Mouse (Mus musculus) kidney, adult 2 months (tissue): ENCODE measurements around the gene Gpr3. TPM values are rescaled to one million over a fixed set of nuclear protein-coding genes. Genes with fewer than 3 reads are reported as not detected.

ENCODE experiments used
- DNase-seq: peaks from one replicate; pipeline ENCODE4 v3.0.0; 2021
- H3K27ac ChIP-seq: fragments of 200-500 bp; 2 replicates; pipeline ENCODE4 v1.5.1; 2012; ENCODE audit warnings: low read depth, low read length, control low read depth, inconsistent platforms; ENCODE audit not compliant: insufficient read depth
- H3K27me3 ChIP-seq: fragments of 200-500 bp; replicated peaks from 2 replicates; pipeline ENCODE4 v1.6.1; 2012; ENCODE audit warnings: mild to moderate bottlenecking, moderate library complexity, low read length, inconsistent platforms; ENCODE audit not compliant: control insufficient read depth, insufficient read depth
- H3K36me3 ChIP-seq: fragments of 200-500 bp; 2 replicates; pipeline ENCODE4 v1.6.1; 2012; ENCODE audit warnings: mild to moderate bottlenecking, moderate library complexity, low read length, inconsistent platforms; ENCODE audit not compliant: control insufficient read depth, insufficient read depth
- H3K4me1 ChIP-seq: fragments of 200-500 bp; 2 replicates; pipeline ENCODE4 v1.6.1; 2011; ENCODE audit warnings: low read length; ENCODE audit not compliant: control insufficient read depth, insufficient read depth
- H3K4me3 ChIP-seq: fragments of 200-500 bp; 2 replicates; pipeline ENCODE4 v1.5.1; 2011; ENCODE audit warnings: mild to moderate bottlenecking, low read depth, low read length, control low read depth; ENCODE audit not compliant: insufficient read depth
- CTCF ChIP-seq: fragments of 200-500 bp; conservative IDR thresholded peaks from 2 replicates; pipeline ENCODE4 v1.5.1; 2011; ENCODE audit warnings: low read depth, mild to moderate bottlenecking, control low read depth, low read length, moderate library complexity, mixed read lengths; ENCODE audit not compliant: insufficient read depth, insufficient read length
- POLR2A ChIP-seq: fragments of 200-500 bp; IDR thresholded peaks from one replicate; pipeline ENCODE4 v1.6.1; 2011; ENCODE audit warnings: low read depth, low read length, control low read depth
- WGBS: fragments of 180-500 bp; shearing (Covaris S2); methylation state at CpG from one replicate; pipeline ENCODE4 v1.1.7; 2018; 5-methylcytosine and 5-hydroxymethylcytosine counted together
- polyA plus RNA-seq: library from polyadenylated mRNA; depleted of rRNA; stranded (reverse); fragments of >200 nt; gene quantifications from 2 replicates; pipeline ENCODE4 v1.2.3, GENCODE M21; 2012

Gpr3 gene
- polyA plus RNA-seq, 1 experiment: 0.53 TPM

DNA sequence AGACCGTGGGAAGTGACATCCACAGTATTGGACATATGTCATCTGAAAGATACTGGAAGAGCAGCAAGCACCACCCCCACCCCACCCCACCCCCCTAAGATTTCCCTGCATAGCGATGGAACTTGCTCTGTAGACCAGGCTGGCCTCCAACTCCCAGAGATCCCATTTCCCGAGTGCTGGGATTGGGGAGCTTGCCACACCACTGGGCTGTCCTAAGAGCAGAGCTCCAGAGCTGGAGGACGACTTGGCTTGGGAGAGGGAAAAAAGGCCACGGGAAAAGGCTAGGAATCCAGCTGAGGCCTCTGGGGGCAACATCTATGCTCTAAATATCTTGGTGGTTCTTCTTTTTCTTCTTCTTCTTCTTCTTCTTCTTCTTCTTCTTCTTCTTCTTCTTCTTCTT is 22.4 kb upstream of the Gpr3 start:
- WGBS: 68% methylated on average over 5 of the region's 5 CpGs

DNA sequence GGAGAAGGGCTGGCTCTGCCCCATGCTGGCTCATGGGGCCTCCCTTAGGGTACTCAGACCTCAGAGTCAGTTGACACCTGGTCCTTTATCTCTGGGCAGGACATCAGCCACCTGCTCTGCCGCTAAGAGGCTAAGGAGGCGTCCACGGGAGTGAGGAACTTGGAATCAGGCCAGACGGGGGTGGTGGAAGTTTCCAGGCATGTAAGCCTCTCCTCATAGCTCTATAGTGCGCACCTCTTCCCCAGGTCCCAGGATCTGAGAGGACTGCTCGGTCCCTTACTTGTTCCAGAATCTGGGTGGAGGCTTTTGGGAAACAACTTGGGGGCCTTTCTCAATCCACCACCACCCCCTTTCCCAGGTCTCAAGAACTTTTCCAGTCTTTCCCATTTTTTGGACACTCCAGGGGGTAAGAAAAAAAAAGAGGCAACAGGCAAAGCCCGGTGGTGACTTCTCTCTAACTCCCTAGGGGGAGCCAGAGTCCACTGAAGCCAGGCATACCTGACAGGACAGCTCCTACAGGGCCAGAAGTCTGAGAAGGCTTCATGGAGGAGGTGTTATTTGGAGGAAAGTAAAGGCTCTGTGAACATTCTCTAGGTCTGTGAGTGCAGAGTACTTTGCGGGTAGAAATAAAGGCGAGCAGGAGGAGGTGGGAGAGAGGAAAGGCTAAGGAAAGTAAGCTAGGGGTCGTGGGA is 21.1 kb upstream of the Gpr3 start:
- no peak for TF ChIP-seq POLR2A
- peak; percentile 83 for TF ChIP-seq CTCF
- 42% methylated on average over 10 of the region's 10 CpGs for WGBS
- Histone ChIP-seq H3K4me3 (no peak overlapping the region), H3K27me3 (no peaks in the 10 kb centered on the region), H3K27ac (no peak overlapping the region), H3K4me1 (no peaks in the 10 kb centered on the region), H3K36me3 (no peaks in the 10 kb centered on the region)
- peak; percentile 78 for DNase-seq

More for the DNA sequence above, 22.4 kb upstream of the Gpr3 start:
- Histone ChIP-seq H3K27me3 (no peaks in the 10 kb centered on the region), H3K4me1 (no peaks in the 10 kb centered on the region), H3K36me3 (no peaks in the 10 kb centered on the region), H3K4me3 (no peak overlapping the region), H3K27ac (no peak overlapping the region)
- DNase-seq: no peak
- TF ChIP-seq POLR2A (no peak), CTCF (no peak)

DNA sequence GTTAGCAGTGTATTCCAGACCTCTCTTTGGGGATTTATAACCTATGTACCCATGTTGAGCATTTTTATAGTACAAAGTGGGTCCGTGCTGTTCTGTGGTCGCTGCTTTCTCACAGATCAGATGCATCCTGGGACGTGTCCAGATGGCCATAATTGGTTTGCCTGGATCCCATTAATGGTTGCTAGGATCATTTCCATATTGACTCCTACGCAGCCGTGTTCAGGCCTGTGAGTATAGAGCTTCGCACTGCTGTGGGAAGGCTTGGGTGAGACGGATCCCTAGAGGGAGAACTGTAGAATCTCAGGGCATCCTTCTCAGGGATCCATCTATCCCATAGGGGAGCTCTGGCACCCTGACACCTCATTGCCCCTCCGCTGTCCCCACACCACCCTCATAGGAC is 17.2 kb upstream of the Gpr3 start:
- 79% methylated on average over 8 of the region's 8 CpGs for WGBS
- TF ChIP-seq POLR2A (no peak), CTCF (no peak)

DNA sequence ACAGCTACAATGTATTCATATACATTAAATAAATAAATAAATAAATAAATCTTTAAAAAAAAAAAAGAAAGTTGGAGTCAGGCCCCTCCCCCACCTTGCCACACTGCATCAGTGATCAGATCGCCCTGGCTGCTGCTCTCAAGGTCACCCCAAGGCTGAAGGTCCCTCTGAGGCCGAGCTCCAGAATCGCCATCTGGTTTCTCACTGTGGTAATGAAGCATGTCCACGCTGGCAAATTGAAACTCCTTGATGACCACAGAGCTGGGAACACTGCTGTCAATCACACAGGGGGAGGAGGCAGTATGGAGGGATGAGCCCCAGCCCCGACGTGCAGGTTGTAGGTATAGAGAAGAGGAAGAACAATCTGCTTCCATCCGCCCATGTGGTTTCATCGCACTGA is 15.3 kb upstream of the Gpr3 start:
- WGBS: 42% methylated on average over 8 of the region's 8 CpGs
- no peaks in the 10 kb centered on the region for H3K36me3 ChIP-seq
- no peaks in the 10 kb centered on the region for H3K27me3 ChIP-seq
- no peaks in the 10 kb centered on the region for H3K4me1 ChIP-seq
- DNase-seq: no peak
- no peak overlapping the region for H3K4me3 ChIP-seq
- H3K27ac ChIP-seq: no peak overlapping the region
- TF ChIP-seq CTCF (no peak), POLR2A (no peak)

More for the DNA sequence above, 17.2 kb upstream of the Gpr3 start:
- no peaks in the 10 kb centered on the region for H3K27me3 ChIP-seq
- DNase-seq: no peak
- H3K36me3 ChIP-seq: no peaks in the 10 kb centered on the region
- H3K4me1 ChIP-seq: no peaks in the 10 kb centered on the region
- no peak overlapping the region for H3K27ac ChIP-seq
- H3K4me3 ChIP-seq: no peak overlapping the region

DNA sequence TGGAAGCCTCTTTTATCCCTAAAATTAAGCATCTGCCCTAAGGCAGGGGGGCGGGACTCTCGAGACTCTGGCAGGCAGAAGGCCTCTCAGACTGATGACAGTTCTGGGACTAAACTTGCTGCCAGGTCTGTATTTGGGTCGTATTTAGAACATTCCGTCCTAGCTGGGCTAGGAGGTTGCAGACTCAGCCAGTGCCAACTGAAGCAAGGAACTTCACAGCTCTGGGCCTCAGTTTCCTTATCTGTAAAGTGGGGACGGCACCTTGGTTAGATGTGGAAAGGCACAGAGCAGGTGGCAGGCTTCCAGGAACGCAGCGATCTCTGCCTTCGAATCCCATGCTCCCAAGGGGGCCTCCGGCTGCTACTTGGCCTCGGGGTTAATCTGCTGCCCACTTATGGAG is 13.7 kb upstream of the Gpr3 start:
- Histone ChIP-seq H3K36me3 (no peaks in the 10 kb centered on the region), H3K27me3 (no peaks in the 10 kb centered on the region), H3K4me3 (no peak overlapping the region), H3K27ac (no peak overlapping the region), H3K4me1 (no peaks in the 10 kb centered on the region)
- DNase-seq: no peak
- WGBS: 59% methylated on average over 10 of the region's 10 CpGs
- TF ChIP-seq CTCF: no peak
- TF ChIP-seq POLR2A: no peak

DNA sequence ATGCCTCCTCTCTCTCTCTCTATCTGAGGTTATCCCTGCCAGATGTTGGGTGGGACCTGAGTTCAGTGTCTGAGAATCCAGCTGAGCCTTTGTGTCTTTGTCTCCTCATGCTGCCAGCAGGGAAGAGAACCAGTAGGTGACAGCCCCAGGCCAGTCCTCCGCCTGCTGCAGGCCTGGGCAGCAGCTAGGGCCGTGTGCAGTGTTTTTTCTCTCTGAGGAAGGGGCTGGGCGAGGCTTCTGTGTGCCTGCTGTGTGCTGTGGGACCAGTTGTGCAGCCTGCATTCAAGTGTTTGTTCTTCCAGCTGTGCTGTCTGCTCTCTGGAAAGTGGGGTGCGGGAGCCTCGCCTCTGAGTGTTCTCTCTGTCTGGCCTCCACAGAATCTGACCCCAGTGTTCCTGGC is 11.5 kb upstream of the Gpr3 start:
- TF ChIP-seq CTCF: no peak
- no peak for TF ChIP-seq POLR2A
- Histone ChIP-seq H3K36me3 (no peaks in the 10 kb centered on the region), H3K4me1 (no peaks in the 10 kb centered on the region), H3K27ac (no peak overlapping the region), H3K27me3 (no peaks in the 10 kb centered on the region), H3K4me3 (no peak overlapping the region)
- 84% methylated on average over 5 of the region's 5 CpGs for WGBS
- DNase-seq: no peak

DNA sequence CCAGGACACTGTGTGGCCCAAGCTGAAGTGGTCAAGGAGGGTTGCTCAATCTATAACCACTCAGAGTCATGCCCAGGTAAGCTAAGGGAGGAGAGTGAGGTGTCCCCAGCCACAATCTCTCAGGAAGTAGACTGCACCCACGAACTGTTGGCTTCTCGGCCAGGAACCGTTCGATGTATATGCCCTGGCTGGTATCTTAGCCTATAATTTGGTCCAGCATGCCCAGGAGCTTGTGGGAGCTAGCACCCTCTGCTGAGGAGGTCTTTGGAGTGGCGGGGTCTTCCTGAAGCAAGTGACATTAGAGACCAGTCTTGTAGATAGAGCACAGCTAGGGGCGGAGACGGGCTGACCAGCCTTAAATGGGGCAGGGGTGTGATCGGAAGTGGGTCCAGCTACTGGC is 9.4 kb upstream of the Gpr3 start:
- WGBS: 91% methylated on average over 8 of the region's 8 CpGs
- no peak overlapping the region for H3K27ac ChIP-seq
- no peak for TF ChIP-seq CTCF
- TF ChIP-seq POLR2A: no peak
- no peaks in the 10 kb centered on the region for H3K36me3 ChIP-seq
- H3K4me1 ChIP-seq: 0 out of 2 replicates have a peak, but pooled peaks cover 2% of the 10 kb centered on the region
- H3K27me3 ChIP-seq: no peaks in the 10 kb centered on the region
- H3K4me3 ChIP-seq: no peak overlapping the region
- DNase-seq: no peak

DNA sequence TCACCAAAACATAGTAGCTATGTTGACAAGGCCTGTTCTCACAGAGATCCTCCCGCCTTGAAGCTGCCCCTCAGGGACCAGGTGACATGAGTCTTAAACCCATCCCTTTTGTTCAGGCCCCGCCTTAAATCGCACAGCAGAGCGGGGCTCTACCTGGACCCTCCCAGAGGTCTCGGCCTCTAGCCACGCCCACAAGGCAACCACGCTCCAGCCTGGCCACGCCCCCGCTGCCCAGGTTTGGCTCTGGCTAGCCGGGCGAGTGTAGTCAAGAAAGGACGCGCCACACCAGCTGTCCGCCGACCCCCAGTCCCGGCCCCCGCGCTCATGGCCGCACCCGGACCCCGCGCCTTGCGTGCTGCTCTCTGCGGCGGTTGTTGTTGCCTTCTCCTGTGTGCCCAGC is 8.3 kb upstream of the Gpr3 start:
- H3K27ac ChIP-seq: no peak overlapping the region
- TF ChIP-seq POLR2A: no peak
- TF ChIP-seq CTCF: no peak
- 0 out of 2 replicates have a peak, but pooled peaks cover 2% of the 10 kb centered on the region for H3K4me1 ChIP-seq
- peak; percentile 74 for DNase-seq
- 10% methylated on average over 25 of the region's 25 CpGs for WGBS
- no peaks in the 10 kb centered on the region for H3K36me3 ChIP-seq
- H3K27me3 ChIP-seq: no peaks in the 10 kb centered on the region
- peak overlapping the region; percentile 40; the same call in 1 of the 2 replicates for H3K4me3 ChIP-seq
